Mouse (Mus musculus): ENCODE data around the gene Rims1.

Gene Rims1

DNA sequence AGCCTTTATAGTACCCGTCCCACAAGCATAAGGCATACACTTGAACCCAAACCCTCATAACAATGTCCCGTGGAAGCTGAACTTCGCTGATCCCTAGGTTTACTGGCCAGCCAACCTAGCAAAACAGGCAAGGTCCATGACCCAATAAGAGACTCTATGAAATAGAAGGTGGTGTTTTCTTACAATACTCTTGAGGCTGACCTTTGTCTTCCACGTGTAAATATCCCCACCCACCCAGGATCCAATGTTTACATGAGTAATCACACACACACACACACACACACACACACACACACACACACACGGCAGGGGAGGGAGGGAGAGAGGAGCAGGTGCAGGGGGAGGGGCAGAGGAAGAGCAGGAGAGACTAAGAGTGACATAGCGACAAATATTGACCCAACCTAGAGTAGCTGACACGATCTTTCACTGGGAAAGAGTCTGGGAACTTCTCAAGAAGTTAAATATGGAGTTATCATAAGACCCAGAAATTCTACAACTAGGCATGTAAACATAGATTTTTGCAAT, 217.9 kb downstream of the Rims1 start:
- no peak for DNase-seq (ENCODE audit: extremely low spot score, low spot score)

DNA sequence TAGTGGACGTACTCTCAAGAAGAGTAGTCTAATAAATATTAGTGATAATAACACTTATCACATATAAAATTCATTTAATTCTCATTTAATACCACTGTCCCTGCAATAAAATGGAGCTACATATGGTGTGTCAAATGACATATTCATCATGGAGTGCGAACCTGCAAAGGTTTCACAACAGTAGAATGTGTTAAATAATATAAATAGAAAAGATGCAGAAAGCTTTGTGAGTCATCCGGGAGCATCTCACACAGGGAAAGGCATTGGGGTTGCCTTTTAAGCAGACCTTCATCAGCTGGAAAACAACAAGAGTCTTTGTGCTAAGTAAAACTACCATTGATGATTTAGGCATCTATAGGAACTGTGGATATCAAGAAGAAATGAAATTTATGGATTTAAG, 220.2 kb downstream of the Rims1 start:
- no peak for DNase-seq (ENCODE audit: extremely low spot score, low spot score)

DNA sequence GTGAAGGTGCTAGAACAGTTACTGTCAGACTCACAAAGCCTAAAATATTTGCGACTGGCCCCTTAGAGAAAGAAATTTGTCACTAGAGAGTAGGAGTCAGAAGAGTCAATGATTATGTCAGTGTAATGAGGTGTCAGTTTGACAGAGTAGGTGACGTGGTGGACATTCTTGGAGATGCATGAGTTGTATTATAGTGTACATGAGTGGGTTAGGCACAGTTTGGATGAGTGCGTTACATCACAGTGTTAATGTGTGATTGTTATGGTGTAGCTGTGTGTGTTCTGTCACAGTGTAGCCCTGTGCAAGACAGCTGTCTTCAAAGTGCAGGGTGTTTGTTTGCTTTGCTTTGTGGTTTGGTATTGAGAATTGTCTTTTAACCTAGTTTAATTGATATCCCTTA, 226.3 kb downstream of the Rims1 start:
- DNase-seq (ENCODE audit: extremely low spot score, low spot score) = no peak

DNA sequence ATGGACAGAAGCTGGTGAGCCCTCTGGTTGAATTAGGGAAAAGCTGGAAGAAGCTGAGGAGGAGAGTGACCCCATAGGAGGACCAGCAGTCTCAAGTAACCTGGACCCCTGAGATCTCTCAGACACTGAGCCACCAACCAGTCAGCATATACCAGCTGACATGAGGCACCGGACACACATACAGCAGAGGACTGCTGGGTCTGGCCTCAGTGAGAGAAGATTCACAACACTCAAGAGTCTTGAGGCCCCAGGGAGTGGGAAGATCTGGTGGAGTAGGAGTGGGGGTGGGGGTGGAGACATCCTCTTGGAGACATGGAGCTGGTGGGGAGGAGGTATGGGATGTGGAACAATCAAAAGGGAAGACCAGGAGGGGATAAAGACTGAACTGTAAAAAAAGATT, 233.1 kb downstream of the Rims1 start:
- DNase-seq (ENCODE audit: extremely low spot score, low spot score) = no peak

- no peak for DNase-seq (ENCODE audit: extremely low spot score, low spot score)
Observed at GRCm38 (mm10) chr1:22546273-22546672, 259.5 kb downstream of the Rims1 start.

- no peak for DNase-seq (ENCODE audit: extremely low spot score, low spot score)
Observed at GRCm38 (mm10) chr1:22538129-22538528, 267.7 kb downstream of the Rims1 start.

DNA sequence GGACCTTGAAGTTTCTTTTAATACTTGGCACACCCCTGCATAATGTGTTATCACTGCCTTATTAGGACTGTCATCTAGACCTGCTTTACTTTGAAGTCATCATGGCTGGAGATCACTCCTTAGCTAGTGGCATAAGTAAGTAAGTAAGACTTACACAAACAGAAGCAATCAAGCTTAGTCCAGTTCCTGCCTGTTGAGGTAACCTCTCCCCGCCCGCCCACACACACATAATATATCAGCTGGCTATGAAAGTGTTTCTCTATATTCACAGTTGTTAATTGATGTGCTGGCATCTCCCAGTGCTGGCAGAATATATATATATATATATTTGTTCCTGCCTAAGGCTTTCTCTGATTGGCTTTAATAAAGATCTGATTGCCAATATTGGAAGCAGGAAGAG, 269.0 kb downstream of the Rims1 start:
- no peak for DNase-seq (ENCODE audit: extremely low spot score, low spot score)

DNA sequence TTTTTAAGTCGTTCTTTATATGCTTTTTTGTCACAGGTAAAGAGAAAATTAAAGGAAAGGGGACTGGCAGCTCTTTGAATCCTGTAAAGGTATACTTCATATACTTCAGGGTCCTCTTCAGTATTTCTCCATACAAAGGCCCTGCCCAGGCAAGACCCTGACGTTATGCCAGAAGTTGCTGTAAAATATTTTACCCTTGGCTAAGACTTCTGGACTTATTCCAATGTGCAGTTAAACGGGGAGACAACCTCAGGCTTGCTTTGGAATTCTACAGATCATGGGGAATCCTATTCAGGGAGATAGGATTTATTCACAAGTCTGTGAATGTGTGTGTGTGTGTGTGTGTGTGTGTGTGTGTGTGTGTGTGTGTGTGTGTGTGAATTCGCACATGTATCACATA, 270.7 kb downstream of the Rims1 start:
- DNase-seq (ENCODE audit: extremely low spot score, low spot score) = no peak

DNA sequence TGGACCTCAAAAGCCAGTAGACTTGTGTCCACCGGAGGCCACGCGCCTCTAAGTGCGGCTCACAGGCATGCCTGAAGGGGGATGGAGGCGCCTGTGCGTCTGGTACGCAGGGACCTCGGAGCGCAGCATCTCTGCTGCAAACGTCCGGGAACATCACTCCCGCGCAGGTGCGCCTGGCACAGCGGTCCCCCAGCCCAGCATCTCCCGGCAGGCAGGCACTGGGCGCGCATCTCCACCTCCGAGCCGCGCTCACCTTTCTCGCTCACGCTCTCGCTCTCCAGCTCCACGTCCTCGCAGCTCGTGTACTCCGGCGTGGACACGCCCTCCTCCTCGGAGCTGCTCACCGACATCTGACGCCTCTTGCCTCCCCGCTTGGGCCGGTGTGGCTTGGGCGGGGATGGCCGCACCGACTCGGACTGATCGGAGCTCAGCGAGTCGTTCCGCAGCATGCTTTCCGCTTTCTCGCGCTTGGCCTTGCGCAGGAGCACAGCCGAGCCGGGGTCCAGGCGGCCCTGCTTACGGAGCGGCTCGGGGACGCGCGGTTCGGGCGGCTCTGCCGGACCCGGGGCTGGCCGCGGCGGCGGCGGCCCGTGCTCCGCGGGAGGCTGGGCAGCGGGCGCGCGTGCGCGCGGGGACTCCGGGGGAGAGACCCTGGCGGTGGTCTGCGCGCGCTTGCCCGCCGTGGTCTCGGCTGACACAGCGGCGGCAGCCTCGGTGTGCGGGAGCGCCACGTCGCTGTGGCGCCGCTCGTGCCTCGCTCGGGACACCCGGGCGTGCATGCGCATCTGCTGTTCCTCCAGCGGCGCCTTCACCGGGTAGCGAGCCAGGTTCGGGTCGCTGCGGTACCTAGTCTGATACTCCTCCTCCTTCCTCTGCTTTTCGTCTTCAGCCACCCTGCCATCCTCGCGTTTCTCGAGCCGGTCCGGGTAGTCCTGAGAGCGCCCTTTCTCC, 272.4 kb downstream of the Rims1 start:
- peak; percentile 77 for DNase-seq (ENCODE audit: extremely low spot score, low spot score)

GRCm38 (mm10) chr1:22515103-22515502, 290.7 kb downstream of the Rims1 start:
- no peak for DNase-seq (ENCODE audit: extremely low spot score, low spot score)

DNA sequence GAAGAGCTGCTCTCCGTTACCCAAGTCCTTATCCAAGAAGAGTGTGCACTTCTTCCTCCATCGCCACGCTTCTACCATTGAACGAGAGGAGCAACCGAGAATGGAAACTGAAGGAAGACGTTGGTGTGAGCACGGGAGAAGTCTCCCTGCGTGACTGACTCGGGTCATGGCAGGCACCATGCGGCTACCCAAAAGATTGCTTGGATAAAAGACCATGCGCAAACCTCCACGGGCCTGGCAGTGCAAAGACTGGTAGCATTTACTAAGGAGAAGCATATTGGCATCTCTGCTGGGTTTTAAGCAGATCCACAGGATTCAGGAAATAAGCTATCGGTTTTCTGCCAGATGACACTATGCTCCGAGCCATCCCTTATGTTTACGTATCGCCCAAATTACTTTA, 293.4 kb downstream of the Rims1 start:
- no peak for DNase-seq (ENCODE audit: extremely low spot score, low spot score)

GRCm38 (mm10) chr1:22511614-22512013, 294.2 kb downstream of the Rims1 start:
- no peak for DNase-seq (ENCODE audit: extremely low spot score, low spot score)

DNA sequence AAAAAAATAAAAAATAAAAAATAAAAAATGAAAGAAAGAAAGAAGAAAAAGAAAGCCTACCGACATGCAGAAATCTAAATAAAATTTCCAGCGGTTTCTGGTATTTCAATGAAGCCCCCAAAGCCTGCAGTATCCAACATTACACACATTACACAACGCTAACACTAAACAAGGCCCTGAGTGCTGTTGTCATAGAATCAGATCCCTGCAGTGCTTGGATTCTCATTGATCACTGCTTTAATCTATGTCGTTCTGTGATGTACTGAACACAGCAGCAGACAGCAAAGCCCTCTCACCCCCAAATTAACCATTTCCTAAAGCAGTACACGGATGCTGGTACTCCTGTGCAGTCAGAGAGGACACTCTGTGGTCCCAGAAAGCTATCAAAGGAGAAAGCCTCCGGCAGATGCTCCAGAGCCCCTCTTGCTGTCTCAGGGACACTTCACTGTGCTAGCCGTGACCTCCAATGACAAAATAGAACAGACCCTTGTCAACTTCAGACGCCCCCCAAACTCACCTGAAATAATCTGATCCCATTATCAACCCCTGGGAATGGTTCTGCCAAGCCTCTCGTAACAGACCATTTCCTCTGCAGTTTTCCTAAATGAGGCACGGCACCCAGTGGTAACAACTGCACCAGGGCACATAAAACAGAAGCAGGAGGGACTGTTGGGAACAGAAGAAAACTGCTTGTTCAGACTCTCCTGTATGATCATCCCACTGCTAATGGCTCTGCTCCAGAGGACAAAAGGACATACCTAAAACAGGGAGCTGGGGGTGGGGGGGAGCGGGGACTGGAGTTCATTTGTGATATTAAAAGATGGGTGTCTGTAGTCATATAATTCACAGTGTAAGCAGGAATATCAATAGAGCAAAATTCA, 296.8 kb downstream of the Rims1 start:
- no peak for DNase-seq (ENCODE audit: extremely low spot score, low spot score)

- no peak for DNase-seq (ENCODE audit: extremely low spot score, low spot score)
Observed at GRCm38 (mm10) chr1:22487270-22487864, 318.4 kb downstream of the Rims1 start.

- DNase-seq (ENCODE audit: extremely low spot score, low spot score) = no peak
Observed at GRCm38 (mm10) chr1:22476220-22476619, 329.6 kb downstream of the Rims1 start.

DNA sequence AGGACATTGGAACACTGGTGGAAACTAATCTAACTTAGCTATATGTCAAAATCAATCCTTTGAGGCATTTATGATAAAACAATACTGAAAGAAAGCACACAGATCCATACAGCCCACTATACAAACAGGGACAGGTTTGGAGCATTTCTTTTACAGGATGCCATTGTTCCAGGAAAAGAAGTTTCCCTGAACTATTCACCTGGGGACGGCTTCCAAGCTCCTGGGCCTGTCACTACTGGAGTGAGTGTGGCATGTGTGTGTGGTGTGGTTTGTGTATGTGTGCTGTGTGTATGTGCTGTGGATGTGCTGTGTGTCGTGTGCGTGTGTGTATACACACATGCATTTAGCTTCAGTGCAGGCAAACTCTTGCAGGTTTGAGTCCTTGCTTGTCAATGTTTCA, 338.8 kb downstream of the Rims1 start:
- no peak for DNase-seq (ENCODE audit: extremely low spot score, low spot score)

- DNase-seq (ENCODE audit: extremely low spot score, low spot score) = no peak
Observed at GRCm38 (mm10) chr1:22466597-22466996, 339.2 kb downstream of the Rims1 start.

DNA sequence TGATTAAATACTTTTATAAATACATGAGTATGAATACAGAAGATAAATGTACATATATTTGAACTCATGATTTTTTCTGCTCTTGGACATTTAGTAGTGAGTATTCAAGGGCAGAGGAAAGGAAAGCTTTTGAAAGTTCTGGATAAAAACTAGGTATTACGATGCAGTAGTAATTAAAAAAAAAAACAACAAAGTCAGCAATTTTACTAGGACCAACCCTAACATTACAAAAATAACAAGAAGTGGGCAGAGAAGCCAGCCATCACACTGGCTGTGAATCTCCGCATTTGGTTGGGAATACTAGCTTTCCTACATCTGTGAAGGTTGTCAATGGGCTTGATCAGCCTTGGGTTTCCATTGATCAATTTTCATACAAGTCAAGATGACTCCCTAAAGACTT, 381.8 kb downstream of the Rims1 start:
- DNase-seq (ENCODE audit: extremely low spot score, low spot score) = no peak

GRCm38 (mm10) chr1:22422102-22422501, 383.7 kb downstream of the Rims1 start:
- no peak for DNase-seq (ENCODE audit: extremely low spot score, low spot score)

DNA sequence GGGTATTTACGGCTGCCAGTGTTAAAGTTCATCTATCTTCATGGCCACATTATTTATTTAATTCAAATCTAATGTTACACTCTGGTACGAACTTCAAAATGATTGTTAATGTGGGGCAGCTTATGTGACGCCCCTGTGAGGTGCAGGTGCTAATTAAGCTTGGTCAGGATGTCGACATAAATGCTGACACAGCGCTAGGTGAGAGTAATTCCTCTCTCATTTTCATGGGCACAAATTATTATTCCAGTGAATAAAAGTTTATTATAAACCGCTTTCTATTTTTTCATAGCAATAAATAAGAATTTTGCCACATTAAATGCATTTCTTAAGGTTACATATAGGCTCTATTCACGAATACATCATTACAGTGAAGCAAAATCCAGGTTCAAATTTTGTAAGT, 395.6 kb downstream of the Rims1 start:
- DNase-seq (ENCODE audit: extremely low spot score, low spot score) = no peak

- DNase-seq (ENCODE audit: extremely low spot score, low spot score) = peak; percentile 16
Observed at GRCm38 (mm10) chr1:22386361-22386760, 419.4 kb downstream of the Rims1 start.

- DNase-seq (ENCODE audit: extremely low spot score, low spot score) = no peak
Observed at GRCm38 (mm10) chr1:22377652-22378051, 428.1 kb downstream of the Rims1 start.

Measured in neural tube, embryonic 10.5 days (tissue).